Mouse (Mus musculus) stomach, postnatal 0 days (tissue): Measurements from ENCODE around the gene Usp36. TPM values are rescaled to one million over a fixed set of nuclear protein-coding genes. Genes with fewer than 3 reads are reported as not detected.

Experiments used
- ATAC-seq: fragments of 200-750 bp; cut with Nextera tagmentation; 2 replicates; pipeline ENCODE4 v1.8.0; 2017; ENCODE audit not compliant: low FRiP score, low TSS enrichment
- DNase-seq: peaks from one replicate; pipeline ENCODE4 v3.0.0-alpha.2; 2016; ENCODE audit warnings: low spot score
- H3K27ac ChIP-seq: fragments of 300-500 bp; sonication (generic); replicated peaks from 2 replicates; pipeline ENCODE4 v1.5.1; 2014; ENCODE audit warnings: mild to moderate bottlenecking, control low read depth
- H3K27me3 ChIP-seq: fragments of 300-500 bp; sonication (generic); 2 replicates; pipeline ENCODE4 v1.6.1; 2014; ENCODE audit warnings: low read length; ENCODE audit not compliant: control insufficient read depth, insufficient read depth
- H3K36me3 ChIP-seq: fragments of 300-500 bp; sonication (generic); 2 replicates; pipeline ENCODE4 v1.6.1; 2014; ENCODE audit warnings: low read length, mixed read lengths; ENCODE audit not compliant: control insufficient read depth, insufficient read depth
- H3K4me1 ChIP-seq: fragments of 300-500 bp; sonication (generic); replicated peaks from 2 replicates; pipeline ENCODE4 v1.6.1; 2014; ENCODE audit warnings: antibody characterized with exemption; ENCODE audit not compliant: control insufficient read depth, insufficient read depth
- H3K4me2 ChIP-seq: fragments of 300-500 bp; sonication (generic); replicated peaks from 2 replicates; pipeline ENCODE4 v1.6.1; 2014; ENCODE audit warnings: low read depth, mild to moderate bottlenecking, control low read depth, moderate library complexity
- H3K4me3 ChIP-seq: fragments of 300-500 bp; sonication (generic); 2 replicates; pipeline ENCODE4 v1.5.1; 2014; ENCODE audit warnings: low read depth, low read length, control low read depth
- H3K9ac ChIP-seq: fragments of 300-500 bp; sonication (generic); 2 replicates; pipeline ENCODE4 v1.6.1; 2014; ENCODE audit warnings: mild to moderate bottlenecking, low read length, control low read depth, mixed read lengths
- H3K9me3 ChIP-seq: fragments of 300-500 bp; sonication (generic); 2 replicates; pipeline ENCODE4 v1.6.1; 2016; ENCODE audit warnings: low read length; ENCODE audit not compliant: control insufficient read depth
- CTCF ChIP-seq: IDR thresholded peaks from 2 replicates; pipeline ENCODE4 v1.5.1; 2016; ENCODE audit warnings: antibody characterized with exemption, low read depth, mild to moderate bottlenecking, moderate library complexity
- EP300 ChIP-seq: optimal IDR thresholded peaks from 2 replicates; pipeline ENCODE3; 2016; ENCODE audit warnings: antibody characterized with exemption
- WGBS: fragments of 180-500 bp; shearing (Covaris S2); extraction: QIAGEN DNeasy Blood & Tissue Kit; methylation state at CpG from one replicate; pipeline ENCODE4 v1.1.7; 2014; 5-methylcytosine and 5-hydroxymethylcytosine counted together
- polyA plus RNA-seq: library from polyadenylated mRNA; unstranded; fragments of >200 nt; fragmentation: Nextera tagmentation; extraction: Ambion mirVana; gene quantifications from 2 replicates; pipeline ENCODE4 v1.2.1, GENCODE M21; 2015

The Usp36 gene
- polyA plus RNA-seq, 1 experiment from 2014 or later = 8.1 TPM

DNA sequence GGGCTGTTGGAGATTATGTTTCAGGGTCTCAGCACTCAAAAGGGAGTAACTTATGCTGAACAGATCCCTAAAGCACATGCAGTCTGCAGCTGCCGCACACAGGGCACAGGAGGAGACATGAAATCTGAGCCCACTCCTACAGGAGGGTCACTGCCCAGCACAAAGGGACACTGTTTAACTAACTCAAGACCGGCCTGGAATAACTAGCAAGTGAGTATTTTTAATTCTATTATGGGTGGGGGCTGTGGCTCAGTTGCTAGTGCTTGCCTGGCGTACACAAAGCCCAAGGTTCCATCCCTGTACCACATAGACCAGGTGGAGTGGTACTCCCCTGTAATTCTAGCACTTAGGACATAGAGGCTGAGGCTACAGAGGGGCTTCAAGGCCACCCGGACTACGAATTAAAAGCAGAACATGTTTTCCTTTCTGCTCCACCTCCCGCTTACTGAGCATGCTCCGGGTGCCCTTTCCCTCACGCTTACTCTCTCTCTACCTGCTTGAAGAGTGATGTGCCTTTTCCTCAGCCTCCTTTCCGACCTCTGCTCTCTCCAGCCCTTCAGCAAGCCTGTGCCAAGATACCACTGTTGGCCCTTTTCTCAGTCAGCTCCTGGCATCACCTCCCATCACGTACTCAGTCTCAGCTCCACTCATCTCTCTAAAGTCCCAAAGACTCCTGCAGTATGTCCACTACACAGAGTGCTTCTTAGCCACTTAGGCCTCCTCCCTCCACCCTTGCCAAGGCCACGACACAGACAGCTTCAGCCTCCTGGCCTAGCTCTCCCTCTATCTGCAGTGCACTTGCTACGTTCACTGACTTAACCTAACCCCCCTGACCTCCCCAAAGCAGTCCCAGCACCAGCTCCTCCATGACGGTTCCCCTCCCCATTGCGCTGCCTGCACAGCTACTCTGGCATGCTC lies 50.5 kb downstream of the Usp36 start:
- DNase-seq (no peak), ATAC-seq (peak; percentile 30)
- TF ChIP-seq EP300 (no peak), CTCF (no peak)
- Histone ChIP-seq H3K4me3 (no peak overlapping the region), H3K9me3 (no peaks in the 10 kb centered on the region), H3K9ac (no peak overlapping the region), H3K4me2 (no peak overlapping the region), H3K27me3 (no peaks in the 10 kb centered on the region), H3K27ac (peak overlapping the region; percentile 24; the same call in 1 of the 2 replicates), H3K36me3 (no peaks in the 10 kb centered on the region), H3K4me1 (peaks cover 10% of the 10 kb centered on the region)
- 53% methylated on average over 14 of the region's 14 CpGs for WGBS

DNA sequence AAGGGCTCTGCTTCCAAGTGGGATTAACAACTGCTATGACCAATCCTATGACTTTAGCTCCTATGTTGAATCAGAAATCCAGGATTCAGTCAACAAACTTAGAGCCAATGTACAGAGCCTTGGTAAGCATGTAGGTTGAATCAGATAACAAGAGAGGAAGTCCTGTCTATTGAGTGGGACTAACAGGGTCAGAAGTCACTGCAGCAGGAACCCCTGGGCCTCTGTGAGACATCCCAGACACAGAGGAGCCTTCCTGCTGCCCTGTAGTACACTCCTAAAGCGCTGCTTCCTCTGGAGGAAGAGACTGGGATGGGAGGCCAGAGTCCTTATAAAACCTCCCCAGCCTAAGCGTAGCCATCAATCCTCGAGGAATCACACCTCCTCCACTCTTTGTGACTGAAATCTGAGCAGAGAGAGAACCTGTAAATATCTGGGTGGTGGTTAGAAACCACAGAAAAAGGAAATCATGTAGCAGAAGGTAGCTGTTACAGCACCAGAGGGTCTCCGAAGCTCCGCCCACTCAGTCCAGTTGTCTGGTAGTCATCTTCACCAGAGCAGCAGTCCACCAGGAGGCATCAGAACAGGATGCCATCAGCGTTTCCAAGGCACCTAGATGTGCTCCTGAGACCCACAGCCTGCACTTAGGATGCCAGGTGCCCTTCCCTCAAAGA lies 53.4 kb downstream of the Usp36 start:
- Histone ChIP-seq H3K27ac (peak overlapping the region; percentile 25; the same call in 1 of the 2 replicates), H3K27me3 (no peaks in the 10 kb centered on the region), H3K4me2 (no peak overlapping the region), H3K36me3 (no peaks in the 10 kb centered on the region), H3K4me3 (no peak overlapping the region), H3K9ac (no peak overlapping the region), H3K4me1 (peaks cover 10% of the 10 kb centered on the region), H3K9me3 (no peaks in the 10 kb centered on the region)
- TF ChIP-seq CTCF = no peak
- TF ChIP-seq EP300 = no peak
- no peak for DNase-seq
- no peak; the same call in 1 of the 2 replicates for ATAC-seq
- 58% methylated on average over 6 of the region's 6 CpGs for WGBS

DNA sequence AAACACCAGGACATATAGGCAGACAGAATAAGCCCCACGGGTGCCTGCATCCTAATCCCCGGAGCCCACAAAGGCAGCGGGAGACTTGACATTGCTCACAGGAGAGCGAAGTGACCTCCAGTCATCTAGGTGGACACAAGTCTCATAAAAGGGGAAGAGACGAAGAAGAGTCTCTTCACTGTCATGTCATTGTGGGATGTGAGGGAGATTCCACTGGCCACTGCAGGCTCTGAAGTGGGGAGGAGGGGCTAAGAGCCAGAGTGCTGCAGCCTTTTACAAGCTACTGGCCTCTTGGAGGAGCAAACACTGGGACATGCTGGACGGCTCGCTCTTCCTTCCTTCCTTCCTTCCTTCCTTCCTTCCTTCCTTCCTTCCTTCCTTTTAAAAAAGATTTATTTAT lies 55.1 kb downstream of the Usp36 start:
- H3K27ac ChIP-seq = peak overlapping the region; percentile 49
- DNase-seq = no peak
- TF ChIP-seq CTCF = no peak
- TF ChIP-seq EP300 = no peak
- no peaks in the 10 kb centered on the region for H3K27me3 ChIP-seq
- no peak overlapping the region for H3K4me3 ChIP-seq
- H3K9ac ChIP-seq = no peak overlapping the region
- 79% methylated on average over 7 of the region's 7 CpGs for WGBS
- H3K36me3 ChIP-seq = no peaks in the 10 kb centered on the region
- ATAC-seq = no peak
- H3K4me1 ChIP-seq = peaks cover 4% of the 10 kb centered on the region; the same call in 1 of the 2 replicates
- no peak overlapping the region for H3K4me2 ChIP-seq
- no peaks in the 10 kb centered on the region for H3K9me3 ChIP-seq

DNA sequence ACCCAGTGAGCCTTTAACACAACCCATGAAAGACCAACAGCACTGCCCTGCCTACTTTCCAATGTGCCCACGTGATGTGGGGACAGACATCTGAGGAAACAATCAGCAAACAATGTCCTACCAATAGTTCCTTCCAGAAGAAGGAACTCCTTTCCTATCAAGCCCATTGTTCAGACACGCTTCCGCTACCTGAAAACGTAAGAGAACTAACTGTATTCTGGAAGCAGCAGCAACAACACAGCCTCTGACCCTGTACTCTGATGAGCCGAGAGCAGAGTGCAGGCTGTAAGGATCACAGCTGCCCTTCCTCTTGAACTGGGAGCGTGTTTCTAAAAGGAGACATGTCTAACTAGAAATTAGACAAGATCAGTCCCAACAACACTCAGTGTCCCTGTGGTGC lies 55.5 kb downstream of the Usp36 start:
- Histone ChIP-seq H3K4me2 (no peak overlapping the region), H3K4me3 (no peak overlapping the region), H3K27ac (peak overlapping the region; percentile 49), H3K9me3 (no peaks in the 10 kb centered on the region), H3K36me3 (no peaks in the 10 kb centered on the region), H3K4me1 (0 out of 2 replicates have a peak, but pooled peaks cover 4% of the 10 kb centered on the region), H3K9ac (no peak overlapping the region), H3K27me3 (no peaks in the 10 kb centered on the region)
- WGBS = 53% methylated on average over 6 of the region's 6 CpGs
- no peak for TF ChIP-seq CTCF
- DNase-seq (no peak), ATAC-seq (no peak)

DNA sequence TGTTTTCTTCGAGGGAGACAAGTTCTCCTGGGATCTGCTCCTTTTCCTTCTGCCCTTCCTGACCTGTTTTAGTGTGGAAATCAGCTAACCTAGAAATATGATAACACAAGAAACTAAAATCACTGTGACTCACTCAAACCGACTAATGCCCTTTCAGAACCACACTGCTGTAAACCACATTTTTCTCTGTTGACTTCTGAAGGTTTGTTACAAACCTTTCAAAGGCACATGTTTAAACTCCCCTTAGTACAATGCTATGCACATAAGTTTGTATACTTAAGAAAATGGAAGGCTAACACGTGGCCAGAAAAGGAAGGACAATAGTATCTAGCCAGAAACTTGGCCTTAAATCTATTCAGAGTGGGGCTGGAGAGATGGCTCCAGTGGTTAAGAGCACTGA lies 56.1 kb downstream of the Usp36 start:
- Histone ChIP-seq H3K4me3 (no peak overlapping the region), H3K4me1 (0 out of 2 replicates have a peak, but pooled peaks cover 4% of the 10 kb centered on the region), H3K27ac (no peak overlapping the region; the same call in 1 of the 2 replicates), H3K36me3 (no peaks in the 10 kb centered on the region), H3K9me3 (no peaks in the 10 kb centered on the region), H3K4me2 (no peak overlapping the region), H3K9ac (no peak overlapping the region), H3K27me3 (no peaks in the 10 kb centered on the region)
- WGBS = 22% methylated on average over 3 of the region's 3 CpGs
- ATAC-seq (peak; percentile 47; the same call in 1 of the 2 replicates), DNase-seq (no peak)
- TF ChIP-seq EP300 (no peak), CTCF (no peak)
